Comparison of ENCODE assay signal across 15 mouse cellular contexts in genomic region chr4:139250043-139250442, GRCm38 (mm10). TPM values are rescaled to one million over a fixed set of nuclear protein-coding genes. Genes with fewer than 3 reads are reported as not detected.
DNase-seq lines count a peak whose midpoint lies in the region; ATAC-seq and TF ChIP-seq lines count a peak whose summit lies in the region.
"Had no signal": no experiment of that assay in that cellular context is flagged by ENCODE, and none has a peak within 500 bp of the region (broad histone marks: within the 10 kb centered on the region; RNA-seq: fewer than 3 reads in every experiment).

No protein-coding gene starts in this region.

- H3K4me1 ChIP-seq in heart, postnatal 0 days (ENCODE audit: control insufficient read depth, insufficient read depth): peaks cover 36% of the 10 kb centered on the region
- peaks cover 36% of the 10 kb centered on the region for H3K4me1 ChIP-seq in embryonic facial prominence, embryonic 11.5 days (ENCODE audit: control insufficient read depth, insufficient read depth, low read length)
- peaks cover 23% of the 10 kb centered on the region for H3K4me1 ChIP-seq in hindbrain, postnatal 0 days (ENCODE audit: insufficient read depth, low read length)

- no peak overlapping the region for H3K4me2 ChIP-seq in heart, postnatal 0 days (ENCODE audit: low read depth, low read length)
- H3K4me2 ChIP-seq in embryonic facial prominence, embryonic 11.5 days (ENCODE audit: low read depth, low read length): no peak overlapping the region
- no peak overlapping the region for H3K4me2 ChIP-seq in hindbrain, postnatal 0 days (ENCODE audit: low read depth, low read length)

- H3K27ac ChIP-seq in heart, postnatal 0 days (ENCODE audit: low read depth): peak overlapping the region; percentile 13; the same call in 1 of the 2 replicates
- peak overlapping the region; percentile 96; the same call in 1 of the 2 replicates for H3K27ac ChIP-seq in embryonic facial prominence, embryonic 11.5 days (replicated peaks; ENCODE audit: low read depth, low read length)
- H3K27ac ChIP-seq in hindbrain, postnatal 0 days: no peak overlapping the region
- H3K27ac ChIP-seq: liver, embryonic 14.5 days had no signal

- TF ChIP-seq EP300 in heart, postnatal 0 days (IDR thresholded peaks at IDR 0.05; ENCODE audit: low read depth): no peak

- WGBS in heart, postnatal 0 days: 30% methylated on average over 5 of the region's 5 CpGs
- WGBS in embryonic facial prominence, embryonic 11.5 days: 38% methylated on average over 5 of the region's 5 CpGs
- WGBS in hindbrain, postnatal 0 days: 73% methylated on average over 5 of the region's 5 CpGs

- peak; percentile 17 for DNase-seq in heart, postnatal 0 days (ENCODE audit: low spot score)
- DNase-seq in heart, adult 11 months: no peak
- DNase-seq in embryonic facial prominence, embryonic 11.5 days (ENCODE audit: low spot score): peak; percentile 33
- peak; percentile 60 to 74 for DNase-seq in kidney, postnatal 4 days
- DNase-seq in lung, postnatal 4 days: peak; percentile 55 to 79
- DNase-seq in right cerebral cortex, postnatal 4 days: no peak
- no peak for DNase-seq in hindbrain, postnatal 0 days (ENCODE audit: low spot score)
- DNase-seq in layer of hippocampus, postnatal 25 days (ENCODE audit: extremely low spot score in 1 of 2, low spot score in 1 of 2): no peak
- DNase-seq: adrenal gland, adult 8-10 months; cerebellum, postnatal 14 days; retina, postnatal 1 day; thymus, postnatal 25 days had no signal

- H3K9ac ChIP-seq in heart, postnatal 0 days (replicated peaks; ENCODE audit: low read depth, low read length): 0 out of 2 replicates have a peak overlapping the region, but pooled peaks have one; percentile 16
- H3K9ac ChIP-seq in embryonic facial prominence, embryonic 11.5 days (replicated peaks; ENCODE audit: low read length): no peak overlapping the region; the same call in 1 of the 2 replicates
- no peak overlapping the region for H3K9ac ChIP-seq in hindbrain, postnatal 0 days (replicated peaks; ENCODE audit: low read length)
- H3K9ac ChIP-seq: liver, embryonic 14.5 days had no signal

- no peak for TF ChIP-seq CTCF in heart, postnatal 0 days (IDR thresholded peaks at IDR 0.05; ENCODE audit: low read depth)
- no peak for TF ChIP-seq CTCF in hindbrain, postnatal 0 days (IDR thresholded peaks at IDR 0.05; ENCODE audit: low read depth)

- H3K9me3 ChIP-seq in heart, postnatal 0 days (replicated peaks; ENCODE audit: control insufficient read depth, low read length): no peaks in the 10 kb centered on the region
- H3K9me3 ChIP-seq in embryonic facial prominence, embryonic 11.5 days (replicated peaks; ENCODE audit: control insufficient read depth, low read length): no peaks in the 10 kb centered on the region
- no peaks in the 10 kb centered on the region for H3K9me3 ChIP-seq in hindbrain, postnatal 0 days (ENCODE audit: low read length)

- no peak for ATAC-seq in heart, postnatal 0 days (ENCODE audit: insufficient read depth, low read depth)
- no peak for ATAC-seq in embryonic facial prominence, embryonic 11.5 days (replicated peaks; ENCODE audit: insufficient number of reproducible peaks, low FRiP score, low TSS enrichment, low read depth)
- ATAC-seq in hindbrain, postnatal 0 days: no peak
- ATAC-seq: inflammation-experienced regulatory T-cells, adult 6 months had no signal

- H3K27me3 ChIP-seq in heart, postnatal 0 days (ENCODE audit: control insufficient read depth, insufficient read depth, low read length): no peaks in the 10 kb centered on the region
- no peaks in the 10 kb centered on the region for H3K27me3 ChIP-seq in embryonic facial prominence, embryonic 11.5 days (ENCODE audit: control insufficient read depth, insufficient read depth, low read length)
- H3K27me3 ChIP-seq in hindbrain, postnatal 0 days (ENCODE audit: insufficient read depth, low read length): no peaks in the 10 kb centered on the region

- no peak overlapping the region for H3K4me3 ChIP-seq in heart, postnatal 0 days (ENCODE audit: low read depth, low read length)
- no peak overlapping the region for H3K4me3 ChIP-seq in embryonic facial prominence, embryonic 11.5 days (ENCODE audit: low read depth, low read length)
- no peak overlapping the region for H3K4me3 ChIP-seq in hindbrain, postnatal 0 days (ENCODE audit: low read length)
- H3K4me3 ChIP-seq: myocyte had no signal

- H3K36me3 ChIP-seq in heart, postnatal 0 days (replicated peaks; ENCODE audit: control insufficient read depth, insufficient read depth, low read length): no peaks in the 10 kb centered on the region
- H3K36me3 ChIP-seq in embryonic facial prominence, embryonic 11.5 days (replicated peaks; ENCODE audit: control insufficient read depth, insufficient read depth, low read depth, low read length): no peaks in the 10 kb centered on the region
- no peaks in the 10 kb centered on the region for H3K36me3 ChIP-seq in hindbrain, postnatal 0 days (ENCODE audit: insufficient read depth, low read length)

RNA-seq across cellular contexts. Expression of gene Capzb, which starts 57.3 kb away (rescaled TPM):
- 131 and 177 TPM in 2 replicates for total RNA-seq in heart, postnatal 0 days (2014; rRNA removed; ENCODE audit: low replicate concordance)
- 355 and 363 TPM in 2 replicates for polyA plus RNA-seq in heart, postnatal 0 days (2015; fragmentation: Nextera tagmentation; extraction: Ambion mirVana)
- polyA plus RNA-seq in embryonic facial prominence, embryonic 11.5 days (2014; fragmentation: Nextera tagmentation; extraction: Ambion mirVana): 314 and 316 TPM in 2 replicates
- 86.6 and 88.5 TPM in 2 replicates for total RNA-seq in hindbrain, postnatal 0 days (2014; rRNA removed)
- polyA plus RNA-seq in hindbrain, postnatal 0 days (2015; fragmentation: Nextera tagmentation; extraction: Ambion mirVana): 310 and 315 TPM in 2 replicates
- 100 to 1,000 TPM; 444 to 476 TPM for total RNA-seq in layer of hippocampus, postnatal 25 days (2021)

Comparison
In these comparisons a context has a peak if more than half of its experiments do, and no peak if none do; other contexts are left out.
1. DNase-seq: peak in heart, postnatal 0 days (single experiment), embryonic facial prominence, embryonic 11.5 days (single experiment), kidney, postnatal 4 days (2 of 2) and lung, postnatal 4 days (2 of 2); none in heart, adult 11 months (single experiment), right cerebral cortex, postnatal 4 days (single experiment), hindbrain, postnatal 0 days (single experiment) and layer of hippocampus, postnatal 25 days (0 of 2).